Mouse (Mus musculus): ENCODE measurements around the gene Adgrv1. TPM values are rescaled to one million over a fixed set of nuclear protein-coding genes. Genes with fewer than 3 reads are reported as not detected.

Gene Adgrv1
- polyA plus RNA-seq, 1 experiment from 2014 or later: 0.66 TPM

GRCm38 (mm10) chr13:81606991-81607390 is 26.0 kb downstream of the Adgrv1 start:
- Histone ChIP-seq H3K27ac (replicated peaks) (no peak overlapping the region), H3K4me1 (no peaks in the 10 kb centered on the region), H3K36me3 (no peaks in the 10 kb centered on the region), H3K4me3 (no peak overlapping the region), H3K4me2 (no peak overlapping the region), H3K9ac (no peak overlapping the region), H3K27me3 (replicated peaks) (no peaks in the 10 kb centered on the region), H3K9me3 (peaks cover 6% of the 10 kb centered on the region; the same call in 1 of the 2 replicates)
- ATAC-seq (ENCODE audit: extremely low read depth, insufficient number of reproducible peaks, low FRiP score, low TSS enrichment): no peak
- 66% methylated on average over 2 of the region's 2 CpGs for WGBS

- H3K4me1 ChIP-seq: no peaks in the 10 kb centered on the region
- WGBS: 82% methylated on average over 9 of the region's 9 CpGs
- H3K9ac ChIP-seq: no peak overlapping the region
- ATAC-seq (ENCODE audit: extremely low read depth, insufficient number of reproducible peaks, low FRiP score, low TSS enrichment): no peak
- no peaks in the 10 kb centered on the region for H3K27me3 ChIP-seq (replicated peaks)
- no peak overlapping the region for H3K4me3 ChIP-seq
- no peaks in the 10 kb centered on the region for H3K9me3 ChIP-seq
- H3K27ac ChIP-seq (replicated peaks): no peak overlapping the region
- H3K4me2 ChIP-seq: no peak overlapping the region
- H3K36me3 ChIP-seq: no peaks in the 10 kb centered on the region
These were observed 35.9 kb downstream of the Adgrv1 start for GRCm38 (mm10) chr13:81596910-81597607.

GRCm38 (mm10) chr13:81578692-81579091 is 54.3 kb downstream of the Adgrv1 start:
- Histone ChIP-seq H3K4me2 (no peak overlapping the region), H3K4me3 (no peak overlapping the region), H3K27ac (replicated peaks) (no peak overlapping the region), H3K4me1 (no peaks in the 10 kb centered on the region), H3K9me3 (no peaks in the 10 kb centered on the region; the same call in 1 of the 2 replicates), H3K27me3 (replicated peaks) (no peaks in the 10 kb centered on the region), H3K36me3 (no peaks in the 10 kb centered on the region), H3K9ac (no peak overlapping the region)
- ATAC-seq (ENCODE audit: extremely low read depth, insufficient number of reproducible peaks, low FRiP score, low TSS enrichment): no peak
- WGBS: 52% methylated on average over 8 of the region's 8 CpGs

- Histone ChIP-seq H3K4me3 (peak overlapping the region; percentile 29), H3K36me3 (no peaks in the 10 kb centered on the region), H3K4me2 (peak overlapping the region; percentile 50), H3K27ac (replicated peaks) (peak overlapping the region; percentile 28; the same call in 1 of the 2 replicates), H3K27me3 (replicated peaks) (no peaks in the 10 kb centered on the region), H3K4me1 (peaks cover 7% of the 10 kb centered on the region), H3K9me3 (no peaks in the 10 kb centered on the region), H3K9ac (peak overlapping the region; percentile 48; the same call in 1 of the 2 replicates)
- ATAC-seq (ENCODE audit: extremely low read depth, insufficient number of reproducible peaks, low FRiP score, low TSS enrichment): peak; percentile 51; the same call in 1 of the 2 replicates
- 57% methylated on average over 12 of the region's 12 CpGs for WGBS
These were observed 62.6 kb downstream of the Adgrv1 start for GRCm38 (mm10) chr13:81570241-81570821.

- Histone ChIP-seq H3K36me3 (no peaks in the 10 kb centered on the region), H3K9ac (no peak overlapping the region), H3K27ac (replicated peaks) (no peak overlapping the region), H3K27me3 (replicated peaks) (no peaks in the 10 kb centered on the region), H3K4me3 (no peak overlapping the region), H3K4me1 (no peaks in the 10 kb centered on the region), H3K9me3 (no peaks in the 10 kb centered on the region), H3K4me2 (no peak overlapping the region)
- WGBS: 71% methylated on average over 1 of the region's 1 CpGs
- ATAC-seq (ENCODE audit: extremely low read depth, insufficient number of reproducible peaks, low FRiP score, low TSS enrichment): no peak
These were observed 82.9 kb downstream of the Adgrv1 start for GRCm38 (mm10) chr13:81550024-81550423.

GRCm38 (mm10) chr13:81534916-81535315 is 98.0 kb downstream of the Adgrv1 start:
- ATAC-seq (ENCODE audit: extremely low read depth, insufficient number of reproducible peaks, low FRiP score, low TSS enrichment): no peak
- Histone ChIP-seq H3K9ac (no peak overlapping the region), H3K36me3 (no peaks in the 10 kb centered on the region), H3K4me3 (no peak overlapping the region), H3K4me2 (no peak overlapping the region), H3K9me3 (no peaks in the 10 kb centered on the region), H3K27ac (replicated peaks) (no peak overlapping the region), H3K27me3 (replicated peaks) (no peaks in the 10 kb centered on the region), H3K4me1 (no peaks in the 10 kb centered on the region)
- WGBS: 85% methylated on average over 2 of the region's 2 CpGs

- H3K4me1 ChIP-seq: no peaks in the 10 kb centered on the region
- 28% methylated on average over 4 of the region's 4 CpGs for WGBS
- no peak for ATAC-seq (ENCODE audit: extremely low read depth, insufficient number of reproducible peaks, low FRiP score, low TSS enrichment)
These were observed 106.3 kb downstream of the Adgrv1 start for GRCm38 (mm10) chr13:81526687-81527086.

GRCm38 (mm10) chr13:81510142-81510541 is 122.8 kb downstream of the Adgrv1 start:
- WGBS: 74% methylated on average over 7 of the region's 7 CpGs
- Histone ChIP-seq H3K4me3 (no peak overlapping the region), H3K4me2 (no peak overlapping the region), H3K9ac (no peak overlapping the region), H3K9me3 (no peaks in the 10 kb centered on the region), H3K27ac (replicated peaks) (no peak overlapping the region), H3K27me3 (replicated peaks) (no peaks in the 10 kb centered on the region), H3K4me1 (peaks cover 8% of the 10 kb centered on the region), H3K36me3 (no peaks in the 10 kb centered on the region)
- ATAC-seq (ENCODE audit: extremely low read depth, insufficient number of reproducible peaks, low FRiP score, low TSS enrichment): no peak

More at GRCm38 (mm10) chr13:81526687-81527086, 106.3 kb downstream of the Adgrv1 start:
- H3K4me3 ChIP-seq: no peak overlapping the region
- no peaks in the 10 kb centered on the region for H3K27me3 ChIP-seq (replicated peaks)
- H3K36me3 ChIP-seq: no peaks in the 10 kb centered on the region
- no peak overlapping the region for H3K9ac ChIP-seq
- H3K27ac ChIP-seq (replicated peaks): no peak overlapping the region
- H3K9me3 ChIP-seq: no peaks in the 10 kb centered on the region
- no peak overlapping the region for H3K4me2 ChIP-seq

GRCm38 (mm10) chr13:81497035-81497434 is 135.9 kb downstream of the Adgrv1 start:
- 63% methylated on average over 3 of the region's 3 CpGs for WGBS
- H3K4me2 ChIP-seq: no peak overlapping the region
- H3K4me3 ChIP-seq: no peak overlapping the region
- H3K27me3 ChIP-seq (replicated peaks): no peaks in the 10 kb centered on the region
- no peak for ATAC-seq (ENCODE audit: extremely low read depth, insufficient number of reproducible peaks, low FRiP score, low TSS enrichment)
- H3K4me1 ChIP-seq: no peaks in the 10 kb centered on the region
- no peak overlapping the region for H3K9ac ChIP-seq
- no peaks in the 10 kb centered on the region for H3K9me3 ChIP-seq
- no peak overlapping the region for H3K27ac ChIP-seq (replicated peaks)
- H3K36me3 ChIP-seq: no peaks in the 10 kb centered on the region

- Histone ChIP-seq H3K27me3 (replicated peaks) (no peaks in the 10 kb centered on the region), H3K4me3 (no peak overlapping the region), H3K27ac (replicated peaks) (no peak overlapping the region), H3K4me1 (no peaks in the 10 kb centered on the region), H3K9me3 (no peaks in the 10 kb centered on the region), H3K36me3 (no peaks in the 10 kb centered on the region), H3K9ac (no peak overlapping the region), H3K4me2 (no peak overlapping the region)
- ATAC-seq (ENCODE audit: extremely low read depth, insufficient number of reproducible peaks, low FRiP score, low TSS enrichment): no peak
- WGBS: 69% methylated on average over 7 of the region's 7 CpGs
These were observed 141.0 kb downstream of the Adgrv1 start for GRCm38 (mm10) chr13:81491971-81492370.

GRCm38 (mm10) chr13:81486980-81487379 is 146.0 kb downstream of the Adgrv1 start:
- Histone ChIP-seq H3K9me3 (no peaks in the 10 kb centered on the region), H3K4me1 (no peaks in the 10 kb centered on the region), H3K9ac (no peak overlapping the region), H3K4me2 (no peak overlapping the region), H3K27ac (replicated peaks) (no peak overlapping the region), H3K27me3 (replicated peaks) (no peaks in the 10 kb centered on the region), H3K4me3 (no peak overlapping the region), H3K36me3 (no peaks in the 10 kb centered on the region)
- no peak; the same call in 1 of the 2 replicates for ATAC-seq (ENCODE audit: extremely low read depth, insufficient number of reproducible peaks, low FRiP score, low TSS enrichment)

GRCm38 (mm10) chr13:81473750-81474149 is 159.2 kb downstream of the Adgrv1 start:
- Histone ChIP-seq H3K27ac (replicated peaks) (no peak overlapping the region), H3K9me3 (no peaks in the 10 kb centered on the region), H3K4me1 (no peaks in the 10 kb centered on the region), H3K4me3 (no peak overlapping the region), H3K36me3 (no peaks in the 10 kb centered on the region), H3K9ac (no peak overlapping the region), H3K27me3 (replicated peaks) (no peaks in the 10 kb centered on the region), H3K4me2 (no peak overlapping the region)
- ATAC-seq (ENCODE audit: extremely low read depth, insufficient number of reproducible peaks, low FRiP score, low TSS enrichment): no peak

Data from heart, embryonic 13.5 days (tissue).